Mouse (Mus musculus): ENCODE measurements around the gene Scn4b. TPM values are rescaled to one million over a fixed set of nuclear protein-coding genes. Genes with fewer than 3 reads are reported as not detected.

Scn4b gene
- polyA plus RNA-seq, 1 experiment from 2014 or later = 0.05 TPM

DNA sequence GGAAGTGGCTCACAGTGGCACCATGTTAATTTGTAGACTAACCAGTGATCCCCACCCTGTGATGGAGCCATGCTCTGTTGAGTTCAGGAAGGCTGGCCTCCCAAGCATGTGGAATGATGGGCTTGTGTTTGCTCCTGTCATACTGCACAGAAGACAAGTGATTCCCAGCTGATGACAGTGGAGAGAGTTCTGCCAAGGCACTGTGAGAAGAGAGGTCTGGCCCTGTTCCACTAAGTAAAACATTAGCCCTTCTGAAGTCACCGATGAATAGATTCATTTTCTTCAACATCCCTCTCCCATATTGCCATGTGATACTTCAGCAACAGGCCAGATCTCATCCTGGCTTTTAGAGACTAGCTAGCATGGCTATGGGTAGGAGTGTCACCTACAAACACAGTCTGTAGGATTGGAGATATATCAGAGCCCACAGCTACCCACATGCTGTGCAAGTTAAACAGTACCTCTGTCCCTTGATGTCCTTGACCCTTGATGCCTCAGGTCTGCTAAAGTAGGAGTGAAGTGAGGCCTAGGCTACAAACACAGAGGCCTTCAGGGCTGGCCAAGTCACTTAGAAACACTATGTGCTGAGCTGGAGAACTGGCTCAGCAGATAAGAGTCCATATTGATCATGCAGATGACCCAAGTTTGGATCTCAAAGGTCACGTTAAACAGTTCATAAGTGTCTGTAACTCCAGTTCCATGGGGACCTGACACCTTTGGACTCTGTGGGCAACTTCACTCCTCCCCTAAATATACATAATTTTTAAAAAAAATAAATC is 32.4 kb upstream of the Scn4b start:
- Histone ChIP-seq H3K4me3 (replicated peaks; ENCODE audit: low read depth, low read length) (no peak overlapping the region), H3K27ac (replicated peaks; ENCODE audit: low read depth, low read length) (no peak overlapping the region), H3K4me2 (ENCODE audit: low read length) (no peak overlapping the region), H3K4me1 (ENCODE audit: control insufficient read depth, insufficient read depth, low read length) (no peaks in the 10 kb centered on the region), H3K9me3 (ENCODE audit: control insufficient read depth, low read length) (no peaks in the 10 kb centered on the region), H3K9ac (replicated peaks; ENCODE audit: low read length) (no peak overlapping the region), H3K36me3 (ENCODE audit: control insufficient read depth, insufficient read depth, low read length) (no peaks in the 10 kb centered on the region), H3K27me3 (ENCODE audit: control insufficient read depth, insufficient read depth, low read length) (no peaks in the 10 kb centered on the region)
- DNase-seq (no peak), ATAC-seq (ENCODE audit: low FRiP score, low TSS enrichment) (no peak)
- WGBS = 91% methylated on average over 2 of the region's 2 CpGs

DNA sequence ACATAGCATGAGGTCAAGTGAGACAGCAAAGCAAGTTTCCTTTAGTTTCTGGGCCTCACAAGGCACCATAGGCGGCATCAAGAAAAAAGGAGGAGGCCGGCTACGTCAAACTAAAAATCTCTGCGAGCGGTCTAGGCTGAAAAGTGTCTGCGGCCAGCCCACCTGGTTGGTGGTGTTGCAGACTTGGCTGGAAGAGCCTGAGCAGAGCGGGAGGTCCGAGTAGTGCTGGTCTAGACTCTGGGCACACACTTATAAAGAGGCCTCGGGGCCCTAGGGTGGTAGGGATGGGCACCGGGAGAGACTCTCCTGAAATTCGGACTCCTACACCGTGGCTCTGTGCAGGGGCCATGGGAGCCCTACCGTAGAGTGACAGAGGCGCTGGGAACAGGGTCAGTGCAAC is 22.5 kb upstream of the Scn4b start:
- peak overlapping the region; percentile 62 for H3K4me2 ChIP-seq (ENCODE audit: low read length)
- no peak; the same call in 1 of the 2 replicates for ATAC-seq (ENCODE audit: low FRiP score, low TSS enrichment)
- peak; percentile 88 for DNase-seq
- WGBS = under 1% methylated on average over 14 of the region's 14 CpGs
- no peaks in the 10 kb centered on the region for H3K36me3 ChIP-seq (ENCODE audit: control insufficient read depth, insufficient read depth, low read length)
- H3K27ac ChIP-seq (replicated peaks; ENCODE audit: low read depth, low read length) = peak overlapping the region; percentile 43; the same call in 1 of the 2 replicates
- peak overlapping the region; percentile 39; the same call in 1 of the 2 replicates for H3K9ac ChIP-seq (replicated peaks; ENCODE audit: low read length)
- no peaks in the 10 kb centered on the region for H3K27me3 ChIP-seq (ENCODE audit: control insufficient read depth, insufficient read depth, low read length)
- H3K9me3 ChIP-seq (ENCODE audit: control insufficient read depth, low read length) = no peaks in the 10 kb centered on the region
- H3K4me3 ChIP-seq (replicated peaks; ENCODE audit: low read depth, low read length) = peak overlapping the region; percentile 38
- H3K4me1 ChIP-seq (ENCODE audit: control insufficient read depth, insufficient read depth, low read length) = peaks cover 18% of the 10 kb centered on the region

DNA sequence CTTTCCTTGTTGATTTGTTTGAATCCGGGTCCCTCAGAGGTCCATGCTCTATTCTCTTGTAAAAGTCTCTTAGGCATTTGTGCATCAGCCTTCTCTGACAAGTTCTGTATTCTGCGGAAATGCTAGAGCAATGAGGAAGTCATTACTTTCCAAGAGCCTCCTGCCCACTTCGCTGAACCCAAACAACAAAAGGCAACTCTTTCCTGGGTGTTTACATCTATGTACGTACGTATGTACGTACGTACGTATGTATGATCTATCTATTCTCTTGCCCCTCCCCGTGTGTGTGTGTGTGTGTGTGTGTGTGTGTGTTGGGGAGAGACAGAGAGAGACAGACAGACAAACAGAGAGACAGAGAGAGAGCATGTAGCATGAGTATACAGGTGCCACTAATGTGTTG is 21.4 kb upstream of the Scn4b start:
- ATAC-seq (ENCODE audit: low FRiP score, low TSS enrichment) (no peak), DNase-seq (no peak)
- no peak overlapping the region for H3K27ac ChIP-seq (replicated peaks; ENCODE audit: low read depth, low read length)
- H3K4me1 ChIP-seq (ENCODE audit: control insufficient read depth, insufficient read depth, low read length) = peaks cover 22% of the 10 kb centered on the region
- H3K9me3 ChIP-seq (ENCODE audit: control insufficient read depth, low read length) = no peaks in the 10 kb centered on the region
- no peaks in the 10 kb centered on the region for H3K36me3 ChIP-seq (ENCODE audit: control insufficient read depth, insufficient read depth, low read length)
- no peak overlapping the region for H3K4me3 ChIP-seq (replicated peaks; ENCODE audit: low read depth, low read length)
- 75% methylated on average over 9 of the region's 9 CpGs for WGBS
- H3K9ac ChIP-seq (replicated peaks; ENCODE audit: low read length) = no peak overlapping the region
- H3K4me2 ChIP-seq (ENCODE audit: low read length) = no peak overlapping the region
- no peaks in the 10 kb centered on the region for H3K27me3 ChIP-seq (ENCODE audit: control insufficient read depth, insufficient read depth, low read length)

DNA sequence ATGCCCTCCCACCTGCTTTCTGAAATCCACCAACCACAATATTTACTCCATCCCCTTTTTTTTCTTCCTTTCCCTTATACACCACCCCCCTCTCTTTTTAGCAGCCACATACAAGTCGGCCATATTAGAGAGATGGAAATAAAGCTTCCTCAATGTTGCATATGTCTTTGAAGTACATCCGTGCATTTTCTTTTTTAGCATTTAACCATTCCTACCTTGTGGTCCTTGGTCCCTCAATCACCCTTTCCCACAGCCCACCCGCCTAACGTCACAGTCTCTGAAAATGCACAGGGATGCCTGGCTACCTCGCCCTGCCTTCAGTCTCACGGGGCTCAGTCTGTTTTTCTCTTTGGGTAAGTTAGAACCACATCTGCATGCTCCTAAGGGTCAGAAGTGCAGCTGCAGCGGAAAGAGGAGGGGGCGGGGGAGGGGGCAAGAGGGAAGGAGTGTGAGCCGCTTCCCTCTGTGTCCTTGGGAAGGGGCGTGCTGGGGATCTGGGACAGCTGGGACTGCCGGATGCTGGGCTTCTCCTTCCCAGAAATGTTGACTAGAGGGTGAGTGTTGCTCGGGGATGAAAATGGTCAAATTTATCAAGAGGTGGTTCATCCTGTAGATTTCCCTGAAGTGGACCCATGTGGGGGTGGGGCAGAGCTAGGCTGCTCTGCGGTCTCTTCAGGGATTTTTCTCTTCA is 20.3 kb upstream of the Scn4b start, which contains the start of gene Scn2b:
Gene Scn2b (plus strand): TSS at position 42 of the 691 bp plus-strand sequence.
- Histone ChIP-seq H3K9me3 (ENCODE audit: control insufficient read depth, low read length) (no peaks in the 10 kb centered on the region), H3K4me3 (replicated peaks; ENCODE audit: low read depth, low read length) (peak within 1 kb of the TSS; percentile 71), H3K27ac (replicated peaks; ENCODE audit: low read depth, low read length) (peak within 1 kb of the TSS; percentile 70), H3K4me2 (ENCODE audit: low read length) (peak within 1 kb of the TSS; percentile 55), H3K36me3 (ENCODE audit: control insufficient read depth, insufficient read depth, low read length) (no peaks in the 10 kb centered on the region), H3K9ac (replicated peaks; ENCODE audit: low read length) (peak within 1 kb of the TSS; percentile 89), H3K27me3 (ENCODE audit: control insufficient read depth, insufficient read depth, low read length) (no peaks in the 10 kb centered on the region), H3K4me1 (ENCODE audit: control insufficient read depth, insufficient read depth, low read length) (peaks cover 28% of the 10 kb centered on the region)
- WGBS = under 1% methylated on average over 13 of the region's 13 CpGs
- peak; percentile 73 for DNase-seq
- ATAC-seq (ENCODE audit: low FRiP score, low TSS enrichment) = peak; percentile 38; the same call in 1 of the 2 replicates

DNA sequence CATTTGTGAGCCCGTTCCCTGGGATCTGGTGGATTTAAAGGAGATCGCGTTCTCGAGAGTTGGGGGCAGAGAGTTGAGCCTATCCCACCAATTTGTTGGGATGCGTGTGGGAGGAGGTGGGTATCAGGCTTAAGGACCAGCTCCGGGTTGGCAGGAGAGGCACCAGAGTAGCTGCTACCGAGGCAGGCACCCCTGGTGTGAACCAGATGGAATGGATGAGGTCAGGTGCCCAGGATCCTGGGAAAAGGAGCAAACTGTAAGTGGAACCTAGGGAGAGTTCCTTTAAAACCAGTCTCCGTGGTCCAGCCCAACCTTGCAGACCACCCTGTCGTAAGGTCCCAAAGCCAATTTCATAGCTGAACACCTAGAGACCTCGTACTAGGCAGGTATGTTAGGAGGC is 19.6 kb upstream of the Scn4b start:
- ATAC-seq (ENCODE audit: low FRiP score, low TSS enrichment) = no peak
- H3K4me3 ChIP-seq (replicated peaks; ENCODE audit: low read depth, low read length) = peak overlapping the region; percentile 71
- peak overlapping the region; percentile 89 for H3K9ac ChIP-seq (replicated peaks; ENCODE audit: low read length)
- H3K27me3 ChIP-seq (ENCODE audit: control insufficient read depth, insufficient read depth, low read length) = no peaks in the 10 kb centered on the region
- peaks cover 28% of the 10 kb centered on the region for H3K4me1 ChIP-seq (ENCODE audit: control insufficient read depth, insufficient read depth, low read length)
- WGBS = 21% methylated on average over 10 of the region's 10 CpGs
- peak; percentile 20 for DNase-seq
- 0 out of 2 replicates have a peak overlapping the region, but pooled peaks have one; percentile 70 for H3K27ac ChIP-seq (replicated peaks; ENCODE audit: low read depth, low read length)
- H3K4me2 ChIP-seq (ENCODE audit: low read length) = peak overlapping the region; percentile 55
- H3K36me3 ChIP-seq (ENCODE audit: control insufficient read depth, insufficient read depth, low read length) = no peaks in the 10 kb centered on the region
- no peaks in the 10 kb centered on the region for H3K9me3 ChIP-seq (ENCODE audit: control insufficient read depth, low read length)

DNA sequence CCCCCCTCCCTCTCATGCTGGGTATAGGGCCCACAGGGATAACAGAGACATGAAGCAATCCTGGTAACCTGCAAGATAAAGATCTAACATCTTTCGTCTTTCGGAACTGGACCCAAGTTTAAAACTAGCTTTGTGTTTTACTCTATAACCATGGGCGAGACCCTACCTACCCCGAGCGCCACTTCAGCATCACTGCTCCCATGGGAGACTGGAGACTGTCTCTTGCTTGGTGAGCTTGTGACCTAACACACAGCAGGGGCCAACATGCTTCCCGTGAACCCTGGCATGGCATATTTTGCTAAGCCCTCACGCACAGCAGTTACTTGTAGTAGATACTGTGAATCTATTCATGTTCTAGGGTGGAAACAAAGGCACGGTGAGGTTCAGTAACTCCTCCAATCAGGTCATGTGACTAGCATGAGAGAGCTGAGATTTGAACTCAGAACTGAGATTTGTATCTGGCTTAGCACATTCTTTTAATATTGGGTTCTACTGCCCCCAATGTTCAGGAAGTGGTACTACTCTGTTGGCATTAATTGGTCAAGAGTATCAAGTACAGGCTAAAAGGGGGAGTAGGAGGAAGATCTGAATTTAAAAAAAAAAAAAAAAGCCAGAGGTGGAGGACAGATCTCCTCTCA is 18.8 kb upstream of the Scn4b start:
- H3K27me3 ChIP-seq (ENCODE audit: control insufficient read depth, insufficient read depth, low read length) = no peaks in the 10 kb centered on the region
- H3K9ac ChIP-seq (replicated peaks; ENCODE audit: low read length) = no peak overlapping the region; the same call in 1 of the 2 replicates
- no peaks in the 10 kb centered on the region for H3K36me3 ChIP-seq (ENCODE audit: control insufficient read depth, insufficient read depth, low read length)
- ATAC-seq (ENCODE audit: low FRiP score, low TSS enrichment) (no peak), DNase-seq (no peak)
- H3K4me3 ChIP-seq (replicated peaks; ENCODE audit: low read depth, low read length) = peak overlapping the region; percentile 71
- H3K9me3 ChIP-seq (ENCODE audit: control insufficient read depth, low read length) = no peaks in the 10 kb centered on the region
- no peak overlapping the region for H3K27ac ChIP-seq (replicated peaks; ENCODE audit: low read depth, low read length)
- H3K4me1 ChIP-seq (ENCODE audit: control insufficient read depth, insufficient read depth, low read length) = peaks cover 28% of the 10 kb centered on the region
- 92% methylated on average over 8 of the region's 8 CpGs for WGBS
- peak overlapping the region; percentile 55 for H3K4me2 ChIP-seq (ENCODE audit: low read length)

DNA sequence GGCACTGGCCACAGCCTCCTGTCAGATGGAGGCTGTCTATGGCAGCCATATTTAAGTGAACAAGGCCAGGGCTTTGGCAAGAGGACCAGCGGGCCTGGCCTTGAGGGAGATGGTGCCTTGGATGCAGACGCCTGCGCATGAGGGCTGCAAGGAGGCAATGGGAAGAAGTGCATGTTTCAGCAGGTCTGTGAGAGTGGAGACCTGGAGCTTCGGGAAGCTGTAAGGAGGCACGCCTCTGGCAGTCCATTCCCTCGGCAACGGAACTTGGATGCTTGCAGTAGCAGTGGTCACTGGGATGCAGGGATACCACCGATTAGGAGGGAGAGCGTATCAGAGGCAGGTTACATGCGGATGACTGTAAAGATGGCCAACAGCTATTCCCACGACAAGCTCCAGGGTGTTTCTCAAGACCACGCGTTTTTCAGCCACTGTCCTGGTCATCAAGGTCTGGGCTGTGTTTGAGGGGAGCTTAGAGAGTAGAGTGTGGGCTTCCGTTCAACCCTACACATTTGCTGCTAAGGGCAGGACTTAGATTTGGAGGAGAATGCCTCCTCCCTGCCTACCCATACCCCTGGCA is 18.2 kb upstream of the Scn4b start:
- DNase-seq (no peak), ATAC-seq (ENCODE audit: low FRiP score, low TSS enrichment) (no peak)
- no peak overlapping the region for H3K4me2 ChIP-seq (ENCODE audit: low read length)
- WGBS = 90% methylated on average over 14 of the region's 14 CpGs
- H3K9me3 ChIP-seq (ENCODE audit: control insufficient read depth, low read length) = no peaks in the 10 kb centered on the region
- H3K4me1 ChIP-seq (ENCODE audit: control insufficient read depth, insufficient read depth, low read length) = peaks cover 28% of the 10 kb centered on the region
- no peak overlapping the region; the same call in 1 of the 2 replicates for H3K9ac ChIP-seq (replicated peaks; ENCODE audit: low read length)
- H3K4me3 ChIP-seq (replicated peaks; ENCODE audit: low read depth, low read length) = no peak overlapping the region
- peaks cover under 1% of the 10 kb centered on the region; the same call in 1 of the 2 replicates for H3K36me3 ChIP-seq (ENCODE audit: control insufficient read depth, insufficient read depth, low read length)
- H3K27ac ChIP-seq (replicated peaks; ENCODE audit: low read depth, low read length) = no peak overlapping the region
- no peaks in the 10 kb centered on the region for H3K27me3 ChIP-seq (ENCODE audit: control insufficient read depth, insufficient read depth, low read length)

DNA sequence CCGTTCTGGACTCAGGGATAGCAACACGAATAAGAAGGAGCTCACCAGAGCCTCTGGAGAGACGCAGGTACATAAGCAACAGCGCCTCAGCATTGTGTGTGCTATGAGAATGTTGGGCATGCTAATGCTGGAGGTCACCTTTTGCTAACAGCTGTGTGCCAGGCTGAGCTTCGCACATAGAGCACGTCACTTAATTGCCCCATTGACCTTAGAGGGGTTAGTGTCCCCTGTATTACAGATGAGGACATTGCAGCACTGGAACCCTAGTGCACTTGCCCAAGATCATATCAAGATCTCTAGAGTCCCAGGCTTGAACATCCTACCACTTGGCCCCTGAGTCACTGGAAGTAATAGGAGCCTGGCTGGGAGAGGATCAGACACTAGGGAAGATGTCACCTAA is 17.6 kb upstream of the Scn4b start:
- no peak overlapping the region for H3K9ac ChIP-seq (replicated peaks; ENCODE audit: low read length)
- no peak for ATAC-seq (ENCODE audit: low FRiP score, low TSS enrichment)
- H3K27ac ChIP-seq (replicated peaks; ENCODE audit: low read depth, low read length) = no peak overlapping the region
- H3K36me3 ChIP-seq (ENCODE audit: control insufficient read depth, insufficient read depth, low read length) = peaks cover 6% of the 10 kb centered on the region
- WGBS = 89% methylated on average over 6 of the region's 6 CpGs
- no peaks in the 10 kb centered on the region for H3K27me3 ChIP-seq (ENCODE audit: control insufficient read depth, insufficient read depth, low read length)
- no peak overlapping the region for H3K4me3 ChIP-seq (replicated peaks; ENCODE audit: low read depth, low read length)
- no peak for DNase-seq
- no peak overlapping the region for H3K4me2 ChIP-seq (ENCODE audit: low read length)
- no peaks in the 10 kb centered on the region for H3K9me3 ChIP-seq (ENCODE audit: control insufficient read depth, low read length)
- H3K4me1 ChIP-seq (ENCODE audit: control insufficient read depth, insufficient read depth, low read length) = peaks cover 28% of the 10 kb centered on the region

All from midbrain, embryonic 14.5 days (tissue).